Mouse (Mus musculus) megakaryocyte-erythroid progenitor cell, adult 5-6 weeks (primary cell): ENCODE data around the gene Snx12. TPM values are rescaled to one million over a fixed set of nuclear protein-coding genes. Genes with fewer than 3 reads are reported as not detected.
A peak's percentile ranks its signal among the peaks of the same experiment; 100 is the strongest.
"Not testable (repeated sequence)": the region's sequence is repeated elsewhere in the genome, so short reads cannot be mapped to it uniquely, and the experiment has no call there.

Source experiments
- ATAC-seq: replicated peaks from 2 replicates; pipeline ENCODE4 v1.8.0; 2016; ENCODE audit warnings: mild to moderate bottlenecking, inconsistent platforms; ENCODE audit not compliant: severe bottlenecking, poor library complexity, low FRiP score, low TSS enrichment
- total RNA-seq, 2 experiments: library from RNA; stranded (forward) in 1 of 2; stranded (reverse) in 1 of 2; fragments of 200-1000, 215-1000 nt in 1 of 2; fragments of >200 nt in 1 of 2; fragmentation: Nextera tagmentation in 1 of 2; gene quantifications; 2 replicates each; pipeline ENCODE4 v1.2.3; 2014 to 2017

Gene Snx12
- total RNA-seq, 2 experiments from 2014 or later, result 36.6 to 38.6 TPM

DNA sequence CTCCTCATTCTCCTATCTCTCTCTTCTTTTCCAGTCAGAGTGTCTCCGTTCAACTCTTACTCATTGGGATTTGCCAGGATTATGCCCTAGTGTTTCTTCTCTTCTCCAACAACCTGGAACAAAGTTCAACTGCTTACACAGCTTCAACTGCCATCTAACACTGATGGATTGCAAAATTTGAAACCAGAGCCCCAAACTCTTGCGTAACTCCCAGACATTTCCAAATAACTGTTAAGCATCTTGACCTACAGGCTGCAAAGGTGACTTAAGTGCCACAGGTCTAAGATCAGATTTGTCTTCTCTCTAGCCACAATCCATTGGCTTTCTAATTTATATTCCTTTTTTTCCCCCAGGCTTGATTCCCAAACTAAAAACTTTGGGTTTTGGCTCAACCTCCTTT is 64.9 kb downstream of the Snx12 start:
- ATAC-seq, result no peak

DNA sequence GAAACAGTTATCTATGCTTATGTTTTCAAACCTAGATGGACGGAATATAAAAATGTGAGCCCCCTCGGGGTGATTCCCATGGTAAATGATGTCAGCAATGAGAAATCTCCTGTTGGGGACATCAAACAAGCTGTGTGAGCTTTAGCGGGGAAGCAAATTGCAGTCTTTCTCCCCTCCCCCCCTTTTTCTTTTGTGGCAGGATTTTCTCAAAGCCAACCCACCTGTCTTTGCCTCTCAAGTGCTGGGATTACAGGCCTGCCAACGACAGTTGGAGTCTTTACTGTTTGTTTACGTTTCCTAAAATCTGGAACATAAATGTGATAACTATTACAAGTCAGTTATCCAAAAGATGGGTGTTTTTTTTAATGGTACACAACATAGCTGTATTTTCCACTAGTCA is 66.0 kb downstream of the Snx12 start:
- no peak for ATAC-seq

GRCm38 (mm10) chrX:101147506-101147905 is 74.9 kb downstream of the Snx12 start:
- ATAC-seq, result no peak

DNA sequence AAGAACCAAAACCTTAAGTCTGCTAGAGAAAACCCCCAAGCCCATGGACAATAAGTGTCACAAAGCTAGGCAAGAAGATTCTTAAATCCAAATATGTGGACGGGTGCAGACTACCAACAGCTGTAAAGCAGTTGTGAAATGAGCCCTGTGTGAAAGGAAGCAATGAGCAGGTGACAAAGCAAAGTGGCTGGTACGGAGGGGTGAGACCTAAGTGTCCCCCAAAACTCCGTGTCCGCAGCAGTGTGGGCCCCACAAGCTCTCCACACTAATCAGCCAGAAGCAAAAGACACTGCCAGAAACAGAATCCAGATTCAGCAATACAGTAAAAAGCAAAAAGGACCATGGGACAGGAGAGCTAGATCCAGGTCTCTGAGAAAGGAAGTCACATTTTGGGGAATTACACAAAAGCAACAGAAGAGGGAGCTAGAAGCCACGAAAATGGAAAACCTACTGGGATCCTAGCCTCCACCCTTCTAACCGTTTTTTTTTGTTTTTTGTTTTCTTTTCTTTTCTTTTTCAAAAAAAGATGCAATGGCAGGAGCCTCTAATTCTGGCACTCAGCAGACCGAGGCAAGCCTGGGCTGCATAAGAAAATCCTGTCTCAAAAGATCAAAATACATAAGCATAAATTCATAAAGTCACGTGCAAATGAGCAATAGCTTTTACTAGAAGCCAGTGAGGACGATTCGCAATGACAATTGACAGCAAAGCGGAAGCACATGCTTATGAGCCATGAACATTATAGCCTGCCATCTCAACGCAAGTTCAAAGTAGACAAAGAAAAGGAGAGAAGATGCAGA is 90.2 kb downstream of the Snx12 start:
- peak; percentile 87 for ATAC-seq

GRCm38 (mm10) chrX:101131001-101131400 is 91.4 kb downstream of the Snx12 start:
- peak; percentile 69 for ATAC-seq

GRCm38 (mm10) chrX:101128559-101128958 is 93.8 kb downstream of the Snx12 start:
- ATAC-seq, result no peak

DNA sequence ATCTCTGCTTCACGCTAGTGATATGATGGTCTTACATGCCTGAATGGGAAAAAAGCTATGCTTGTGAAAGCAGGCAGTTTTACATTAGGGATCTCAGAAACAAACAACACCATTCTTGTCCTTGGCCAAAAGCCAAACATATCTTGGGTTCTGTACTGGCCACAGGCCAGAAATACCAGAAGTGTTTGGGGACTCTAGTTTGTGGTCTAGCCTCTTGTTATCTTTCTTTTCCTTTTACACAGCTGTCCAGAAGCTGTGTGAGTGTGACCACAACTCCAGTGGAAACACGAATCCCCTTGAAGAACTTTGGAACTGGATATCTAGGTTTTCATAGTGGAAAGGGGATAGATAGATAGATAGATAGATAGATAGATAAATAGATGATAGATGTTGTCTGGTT is 95.4 kb downstream of the Snx12 start:
- ATAC-seq, result peak; percentile 92

DNA sequence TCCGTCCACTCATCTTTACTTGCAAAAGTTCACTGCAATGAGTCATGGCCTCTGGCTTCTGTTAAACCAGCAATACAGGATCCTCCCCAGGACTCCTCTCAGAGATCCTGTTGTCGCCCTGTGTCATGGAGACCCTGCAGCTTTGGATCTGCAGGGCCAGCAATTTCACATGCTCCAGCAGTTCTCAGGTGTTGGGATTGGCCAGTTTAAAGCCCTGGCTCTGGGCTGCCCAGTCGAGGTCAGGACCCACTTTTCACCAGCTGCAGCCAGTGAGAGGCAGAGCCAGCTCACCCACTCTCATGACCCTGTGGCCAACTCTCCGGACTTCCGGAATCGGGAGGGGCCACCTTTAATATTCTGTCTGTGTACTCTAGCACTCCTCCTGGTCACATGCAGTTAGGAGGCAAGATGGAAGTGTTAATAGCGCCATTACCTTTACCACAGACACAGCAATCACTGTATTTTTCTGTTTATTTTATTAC is 95.8 kb downstream of the Snx12 start:
- no peak for ATAC-seq

- no peak for ATAC-seq
Measured at GRCm38 (mm10) chrX:101120546-101120945, 101.8 kb downstream of the Snx12 start.

GRCm38 (mm10) chrX:101085920-101086319 is 136.4 kb downstream of the Snx12 start, which contains the start of gene Slc7a3:
TSS of gene Slc7a3 (minus strand) at chrX:101086020.
- no peak for ATAC-seq

GRCm38 (mm10) chrX:101085211-101085610 is 137.2 kb downstream of the Snx12 start:
- not testable (repeated sequence) for ATAC-seq

GRCm38 (mm10) chrX:101084192-101084591 is 138.2 kb downstream of the Snx12 start:
- ATAC-seq, result no peak

GRCm38 (mm10) chrX:101065245-101065644 is 157.1 kb downstream of the Snx12 start:
- ATAC-seq, result no peak

- ATAC-seq, result no peak
Measured at GRCm38 (mm10) chrX:101063503-101063902, 158.9 kb downstream of the Snx12 start.

GRCm38 (mm10) chrX:101059541-101059940 is 162.8 kb downstream of the Snx12 start, which contains the start of gene Tex11:
TSS of gene Tex11 (minus strand) at chrX:101059667.
- no peak for ATAC-seq

Other genes starting within 250 kb of the Snx12 start
- gene Tex11, start 162.9 kb downstream of the Snx12 start, total RNA-seq (2014; fragmentation: Nextera tagmentation), result not detected in 2 replicates
- gene Tex11, start 162.9 kb downstream of the Snx12 start, total RNA-seq (2017), result not detected in 2 replicates
- 2.0 TPM in 1 of 2 replicates, not detected in the other for gene Slc7a3, start 136.5 kb downstream of the Snx12 start, total RNA-seq (2014; fragmentation: Nextera tagmentation)
- 0.34 TPM in 1 of 2 replicates, not detected in the other for gene Slc7a3, start 136.5 kb downstream of the Snx12 start, total RNA-seq (2017)
- gene Foxo4, start 32.0 kb upstream of the Snx12 start, total RNA-seq (2014; fragmentation: Nextera tagmentation), result 9.8 and 12.6 TPM in 2 replicates
- gene Foxo4, start 32.0 kb upstream of the Snx12 start, total RNA-seq (2017), result 11.2 and 11.5 TPM in 2 replicates
- gene Gm614, start 41.4 kb upstream of the Snx12 start, total RNA-seq (2014; fragmentation: Nextera tagmentation), result 1.3 TPM in 1 of 2 replicates, not detected in the other
- 2.4 TPM in 1 of 2 replicates, not detected in the other for gene Gm614, start 41.4 kb upstream of the Snx12 start, total RNA-seq (2017)
- gene Il2rg, start 45.7 kb upstream of the Snx12 start, total RNA-seq (2014; fragmentation: Nextera tagmentation), result 24.2 and 39.3 TPM in 2 replicates
- gene Il2rg, start 45.7 kb upstream of the Snx12 start, total RNA-seq (2017), result 18.4 and 41.4 TPM in 2 replicates
- gene Gm20489, start 46.5 kb upstream of the Snx12 start, total RNA-seq (2014; fragmentation: Nextera tagmentation), result not detected in 2 replicates
- gene Gm20489, start 46.5 kb upstream of the Snx12 start, total RNA-seq (2017), result not detected in 2 replicates
- gene Med12, start 51.5 kb upstream of the Snx12 start, total RNA-seq (2014; fragmentation: Nextera tagmentation), result 71.6 and 80.7 TPM in 2 replicates
- 33.1 and 34.7 TPM in 2 replicates for gene Med12, start 51.5 kb upstream of the Snx12 start, total RNA-seq (2017)
- gene Nlgn3, start 76.6 kb upstream of the Snx12 start, total RNA-seq (2014; fragmentation: Nextera tagmentation), result 0.07 TPM in 1 of 2 replicates, not detected in the other
- gene Nlgn3, start 76.6 kb upstream of the Snx12 start, total RNA-seq (2017), result not detected in 2 replicates
- gene Gjb1, start 153.8 kb upstream of the Snx12 start, total RNA-seq (2014; fragmentation: Nextera tagmentation), result not detected in 2 replicates
- not detected in 2 replicates for gene Gjb1, start 153.8 kb upstream of the Snx12 start, total RNA-seq (2017)
- 46.3 and 84.1 TPM in 2 replicates for gene Zmym3, start 198.3 kb upstream of the Snx12 start, total RNA-seq (2014; fragmentation: Nextera tagmentation)
- 28.7 and 52.7 TPM in 2 replicates for gene Zmym3, start 198.3 kb upstream of the Snx12 start, total RNA-seq (2017)
- 264 and 296 TPM in 2 replicates for gene Nono, start 206.8 kb upstream of the Snx12 start, total RNA-seq (2014; fragmentation: Nextera tagmentation)
- 572 and 583 TPM in 2 replicates for gene Nono, start 206.8 kb upstream of the Snx12 start, total RNA-seq (2017)
- gene Itgb1bp2, start 226.5 kb upstream of the Snx12 start, total RNA-seq (2014; fragmentation: Nextera tagmentation), result 5.2 and 7.8 TPM in 2 replicates
- not detected in 2 replicates for gene Itgb1bp2, start 226.5 kb upstream of the Snx12 start, total RNA-seq (2017)